Mouse (Mus musculus): ENCODE measurements at regions not wholly inside any gene's neighbourhood (a gene's known extent, or its start where the extent isn't known, plus 50 kb on each side); places are given as distances from the start of the nearest gene placed in this dataset.

GRCm38 (mm10) chr19:60340234-60340633, 113.7 kb upstream of the Fam204a start:
- no peak for TF ChIP-seq POLR2A (IDR thresholded peaks at IDR 0.05; ENCODE audit: insufficient read depth, low read length)
- TF ChIP-seq CTCF (IDR thresholded peaks at IDR 0.05; ENCODE audit: low read depth, low read length) = peak; percentile 25
- TF ChIP-seq EP300 (IDR thresholded peaks at IDR 0.05; ENCODE audit: insufficient read depth, low read depth, low read length) = no peak
